Mouse (Mus musculus) neutrophil, adult 5-6 weeks (primary cell): ENCODE results near the gene Aco2. TPM values are rescaled to one million over a fixed set of nuclear protein-coding genes. Genes with fewer than 3 reads are reported as not detected.
A peak's percentile ranks its signal among the peaks of the same experiment; 100 is the strongest.

Source experiments
- ATAC-seq: fragments of 151-379, 151-347 bp; 2 replicates; pipeline ENCODE4 v1.8.0; 2017; ENCODE audit warnings: mild to moderate bottlenecking, moderate TSS enrichment; ENCODE audit not compliant: insufficient number of reproducible peaks, poor library complexity, low FRiP score, severe bottlenecking; ENCODE audit errors: extremely low read depth
- total RNA-seq: library from RNA; stranded (forward); fragments of 200-1000 nt; gene quantifications from 2 replicates; pipeline ENCODE4 v1.2.3, GENCODE M21; 2017

The Aco2 gene
- total RNA-seq, 1 experiment from 2014 or later: 86.2 TPM

- no peak for ATAC-seq
Measured at GRCm38 (mm10) chr15:81860471-81861135, 11.5 kb upstream of the Aco2 start.

GRCm38 (mm10) chr15:81864238-81864637 is 7.9 kb upstream of the Aco2 start:
- ATAC-seq: no peak

GRCm38 (mm10) chr15:81869985-81870384 is 2.1 kb upstream of the Aco2 start:
- no peak for ATAC-seq

GRCm38 (mm10) chr15:81871604-81872261 is 376 bp upstream of the Aco2 start, which contains the start of gene Phf5a:
Gene Phf5a (minus strand): TSS chr15:81871911.
- ATAC-seq: peak; percentile 80

- ATAC-seq: no peak
Measured at GRCm38 (mm10) chr15:81879531-81880401, 7.7 kb downstream of the Aco2 start.

- ATAC-seq: no peak
Measured at GRCm38 (mm10) chr15:81882348-81882747, 10.2 kb downstream of the Aco2 start.

- no peak for ATAC-seq
Measured at GRCm38 (mm10) chr15:81885418-81885934, 13.4 kb downstream of the Aco2 start.

- ATAC-seq: no peak
Measured at GRCm38 (mm10) chr15:81886795-81887550, 14.9 kb downstream of the Aco2 start.

GRCm38 (mm10) chr15:81889175-81889574 is 17.1 kb downstream of the Aco2 start:
- no peak for ATAC-seq

- ATAC-seq: no peak
Measured at GRCm38 (mm10) chr15:81891140-81891802, 19.2 kb downstream of the Aco2 start.

GRCm38 (mm10) chr15:81891822-81892580 is 19.9 kb downstream of the Aco2 start:
- ATAC-seq: no peak

- no peak for ATAC-seq
Measured at GRCm38 (mm10) chr15:81894002-81894401, 21.9 kb downstream of the Aco2 start.

- no peak for ATAC-seq
Measured at GRCm38 (mm10) chr15:81896407-81896806, 24.3 kb downstream of the Aco2 start.

GRCm38 (mm10) chr15:81897607-81898285 is 25.6 kb downstream of the Aco2 start:
- no peak for ATAC-seq

GRCm38 (mm10) chr15:81898751-81899150 is 26.6 kb downstream of the Aco2 start:
- ATAC-seq: no peak

- ATAC-seq: peak; percentile 40; the same call in 1 of the 2 replicates
Measured at GRCm38 (mm10) chr15:81904939-81905338, 32.8 kb downstream of the Aco2 start.

- ATAC-seq: no peak
Measured at GRCm38 (mm10) chr15:81907953-81908352, 35.8 kb downstream of the Aco2 start.
